ENCODE assay signal across 31 mouse cellular contexts in genomic region chr13:31710681-31711080, GRCm38 (mm10).
A peak's percentile ranks its signal among the peaks of the same experiment; 100 is the strongest.
DNase-seq lines count a peak whose midpoint lies in the region; ATAC-seq and TF ChIP-seq lines count a peak whose summit lies in the region.
"Had no signal": no experiment of that assay in that cellular context is flagged by ENCODE, and none has a peak within 500 bp of the region (broad histone marks: within the 10 kb centered on the region; RNA-seq: fewer than 3 reads in every experiment).

No protein-coding gene starts in this region.

- ATAC-seq in lung, embryonic 14.5 days (ENCODE audit: insufficient read depth) = peak; percentile 38; the same call in 1 of the 2 replicates
- peak; percentile 75 for ATAC-seq in limb, embryonic 15.5 days (ENCODE audit: insufficient number of reproducible peaks, low FRiP score, low TSS enrichment, low read depth)
- ATAC-seq in frontal cortex, adult (ENCODE audit: low TSS enrichment) = no peak
- ATAC-seq: forebrain, embryonic 16.5 days; intestine, embryonic 15.5 days; midbrain, embryonic 15.5 days had no signal

- WGBS in lung, embryonic 14.5 days = 57% methylated on average over 6 of the region's 6 CpGs
- 45% methylated on average over 6 of the region's 6 CpGs for WGBS in limb, embryonic 10.5 days
- 23% methylated on average over 6 of the region's 6 CpGs for WGBS in limb, embryonic 15.5 days

- H3K9ac ChIP-seq in lung, embryonic 14.5 days = no peak overlapping the region
- no peak overlapping the region for H3K9ac ChIP-seq in limb, embryonic 15.5 days
- H3K9ac ChIP-seq: embryonic facial prominence, embryonic 12.5 days; hindbrain, embryonic 14.5 days; intestine, embryonic 15.5 days; midbrain, embryonic 15.5 days had no signal

- H3K4me1 ChIP-seq in lung, embryonic 14.5 days (ENCODE audit: insufficient read depth) = no peaks in the 10 kb centered on the region
- H3K4me1 ChIP-seq in limb, embryonic 10.5 days = peaks cover 50% of the 10 kb centered on the region
- H3K4me1 ChIP-seq in limb, embryonic 15.5 days = peaks cover 10% of the 10 kb centered on the region; the same call in 1 of the 2 replicates
- H3K4me1 ChIP-seq: embryonic facial prominence, embryonic 12.5 days; forebrain, embryonic 10.5 days; intestine, embryonic 15.5 days; midbrain, embryonic 10.5 days; midbrain, embryonic 15.5 days had no signal

- no peak overlapping the region for H3K4me2 ChIP-seq in lung, embryonic 14.5 days
- H3K4me2 ChIP-seq in limb, embryonic 15.5 days = no peak overlapping the region
- H3K4me2 ChIP-seq: embryonic facial prominence, embryonic 12.5 days; heart, embryonic 11.5 days; hindbrain, embryonic 14.5 days; intestine, embryonic 15.5 days; liver, embryonic 11.5 days; midbrain, embryonic 15.5 days had no signal

- TF ChIP-seq CTCF in lung, embryonic 14.5 days (IDR thresholded peaks at IDR 0.05; ENCODE audit: low read depth) = no peak

- DNase-seq in lung, embryonic 14.5 days = peak; percentile 46
- DNase-seq in lung, adult 18-20 months = no peak
- peak; percentile 28 for DNase-seq in fibroblast of lung, adult 2 months (ENCODE audit: low read depth)
- DNase-seq in limb, embryonic 10.5 days (ENCODE audit: low spot score) = peak; percentile 68
- DNase-seq in thymus, postnatal 25 days = no peak
- DNase-seq: adrenal gland, adult 8-10 months; B cell, adult 2 months; cerebellum, adult 8-10 months; gastrocnemius, postnatal 10 days; kidney, adult 2 months; kidney, postnatal 36 days; lung, postnatal 10 days; right cerebral cortex, adult 18-20 months; right cerebral cortex, postnatal 4 days; thymus, adult 18-20 months; thymus, postnatal 4 days had no signal

- H3K36me3 ChIP-seq in lung, embryonic 14.5 days (ENCODE audit: insufficient read depth) = no peaks in the 10 kb centered on the region
- no peaks in the 10 kb centered on the region for H3K36me3 ChIP-seq in limb, embryonic 10.5 days
- H3K36me3 ChIP-seq in limb, embryonic 15.5 days = no peaks in the 10 kb centered on the region
- H3K36me3 ChIP-seq: embryonic facial prominence, embryonic 12.5 days; forebrain, embryonic 10.5 days; intestine, embryonic 15.5 days; midbrain, embryonic 10.5 days; midbrain, embryonic 15.5 days had no signal

- H3K4me3 ChIP-seq in lung, embryonic 14.5 days (ENCODE audit: low read depth, low read length) = no peak overlapping the region
- no peak overlapping the region for H3K4me3 ChIP-seq in limb, embryonic 10.5 days
- H3K4me3 ChIP-seq in limb, embryonic 15.5 days = no peak overlapping the region
- H3K4me3 ChIP-seq: embryonic facial prominence, embryonic 12.5 days; forebrain, embryonic 10.5 days; intestine, embryonic 15.5 days; layer of hippocampus, adult 2 months; left cerebral cortex, adult 2 months; midbrain, embryonic 10.5 days; midbrain, embryonic 15.5 days had no signal

- no peaks in the 10 kb centered on the region for H3K9me3 ChIP-seq in lung, embryonic 14.5 days (ENCODE audit: low read depth, low read length)
- H3K9me3 ChIP-seq in limb, embryonic 10.5 days (replicated peaks) = no peaks in the 10 kb centered on the region
- H3K9me3 ChIP-seq in limb, embryonic 15.5 days = no peaks in the 10 kb centered on the region
- H3K9me3 ChIP-seq: embryonic facial prominence, embryonic 12.5 days; forebrain, embryonic 10.5 days; intestine, embryonic 15.5 days; midbrain, embryonic 10.5 days; midbrain, embryonic 15.5 days had no signal

- no peak overlapping the region for H3K27ac ChIP-seq in lung, embryonic 14.5 days (ENCODE audit: low read depth)
- peak overlapping the region; percentile 74 for H3K27ac ChIP-seq in limb, embryonic 10.5 days
- peak overlapping the region; percentile 38; the same call in 1 of the 2 replicates for H3K27ac ChIP-seq in limb, embryonic 15.5 days
- H3K27ac ChIP-seq: embryonic facial prominence, embryonic 12.5 days; forebrain, embryonic 10.5 days; hindbrain, embryonic 14.5 days; intestine, embryonic 15.5 days; layer of hippocampus, adult 2 months; left cerebral cortex, adult 2 months; midbrain, embryonic 10.5 days; midbrain, embryonic 15.5 days; stomach, postnatal 0 days had no signal

- no peaks in the 10 kb centered on the region for H3K27me3 ChIP-seq in lung, embryonic 14.5 days (ENCODE audit: insufficient read depth, low read length)
- H3K27me3 ChIP-seq in limb, embryonic 10.5 days (ENCODE audit: low read depth, poor library complexity, severe bottlenecking) = peaks cover 56% of the 10 kb centered on the region
- H3K27me3 ChIP-seq in limb, embryonic 15.5 days = peaks cover 4% of the 10 kb centered on the region; the same call in 1 of the 2 replicates
- H3K27me3 ChIP-seq: CH12.LX; embryonic facial prominence, embryonic 12.5 days; intestine, embryonic 15.5 days; midbrain, embryonic 15.5 days had no signal

Comparison
In these comparisons a context has a peak if more than half of its experiments do, and no peak if none do; other contexts are left out.
1. DNase-seq: peak in lung, embryonic 14.5 days (single experiment), fibroblast of lung, adult 2 months (single experiment) and limb, embryonic 10.5 days (single experiment); none in lung, adult 18-20 months (0 of 2) and thymus, postnatal 25 days (single experiment).